Mouse (Mus musculus) midbrain, embryonic 13.5 days (tissue): Measurements from ENCODE around the gene Il1f5. TPM values are rescaled to one million over a fixed set of nuclear protein-coding genes. Genes with fewer than 3 reads are reported as not detected.

Experiments used
- polyA plus RNA-seq: library from polyadenylated mRNA; unstranded; fragments of >200 nt; fragmentation: Nextera tagmentation; extraction: Ambion mirVana; gene quantifications from 2 replicates; pipeline ENCODE4 v1.2.1, GENCODE M21; 2015

The Il1f5 gene
- polyA plus RNA-seq, 1 experiment from 2014 or later, result not detected

Other genes starting within 250 kb of the Il1f5 start
- 2.4 and 2.5 TPM in 2 replicates for gene Hnmt, start 227.6 kb upstream of the Il1f5 start, polyA plus RNA-seq
- gene Tbpl2, start 180.4 kb upstream of the Il1f5 start, polyA plus RNA-seq, result not detected in 2 replicates
- gene Il1f8, start 123.8 kb upstream of the Il1f5 start, polyA plus RNA-seq, result not detected in 2 replicates
- not detected in 2 replicates for gene Il1f9, start 90.5 kb upstream of the Il1f5 start, polyA plus RNA-seq
- gene Il1f6, start 61.5 kb upstream of the Il1f5 start, polyA plus RNA-seq, result not detected in 2 replicates
- gene Il1f10, start 14.2 kb downstream of the Il1f5 start, polyA plus RNA-seq, result not detected in 2 replicates
- gene Il1rn, start 59.9 kb downstream of the Il1f5 start, polyA plus RNA-seq, result 0.17 and 0.19 TPM in 2 replicates
- gene Psd4, start 90.6 kb downstream of the Il1f5 start, polyA plus RNA-seq, result 0.28 and 0.37 TPM in 2 replicates
- gene Pax8, start 198.6 kb downstream of the Il1f5 start, polyA plus RNA-seq, result 5.3 and 5.9 TPM in 2 replicates